Mouse (Mus musculus): ENCODE measurements at regions not wholly inside any gene's neighbourhood (a gene's known extent, or its start where the extent isn't known, plus 50 kb on each side); places are given as distances from the start of the nearest gene placed in this dataset.

DNA sequence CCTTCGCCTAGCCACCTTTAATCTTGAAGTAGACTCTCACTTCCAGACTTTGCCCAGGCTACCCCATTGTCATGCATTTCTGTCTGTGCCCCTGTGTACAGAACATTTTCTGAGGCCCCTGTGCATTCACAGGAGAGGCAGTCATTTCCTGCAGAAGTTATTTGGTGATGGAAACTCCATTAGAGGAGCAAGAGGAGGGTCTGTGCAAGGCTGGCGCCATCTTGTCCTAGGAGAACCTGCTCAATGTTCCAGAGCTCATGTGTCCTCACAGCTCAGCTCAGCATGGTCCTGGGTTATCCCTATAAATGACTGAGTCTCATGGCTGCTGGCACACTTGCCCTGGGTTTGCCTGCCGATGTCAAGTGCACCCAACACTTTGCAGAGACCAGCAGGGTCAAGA, 413.1 kb downstream of the Cdh26 start:
- no peak for DNase-seq

DNA sequence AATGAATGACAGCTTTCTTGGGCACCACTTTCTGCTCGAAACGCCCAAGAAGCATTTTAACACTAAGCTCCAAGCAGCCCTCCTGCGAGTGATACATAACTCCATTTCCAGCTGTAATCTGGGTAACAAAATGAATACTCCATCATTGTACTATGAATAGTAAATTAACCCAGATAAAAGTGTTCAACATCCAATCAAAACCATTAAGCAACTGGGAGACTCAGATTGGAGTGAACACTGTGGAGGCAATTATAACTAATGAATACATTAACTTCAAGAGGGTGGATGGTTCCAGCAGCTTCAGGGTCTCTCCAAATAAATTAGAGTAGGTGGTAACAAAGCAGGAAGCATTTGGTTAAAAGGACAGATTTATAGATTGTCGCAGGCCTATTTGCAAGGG, 414.2 kb downstream of the Cdh26 start:
- no peak for DNase-seq

DNA sequence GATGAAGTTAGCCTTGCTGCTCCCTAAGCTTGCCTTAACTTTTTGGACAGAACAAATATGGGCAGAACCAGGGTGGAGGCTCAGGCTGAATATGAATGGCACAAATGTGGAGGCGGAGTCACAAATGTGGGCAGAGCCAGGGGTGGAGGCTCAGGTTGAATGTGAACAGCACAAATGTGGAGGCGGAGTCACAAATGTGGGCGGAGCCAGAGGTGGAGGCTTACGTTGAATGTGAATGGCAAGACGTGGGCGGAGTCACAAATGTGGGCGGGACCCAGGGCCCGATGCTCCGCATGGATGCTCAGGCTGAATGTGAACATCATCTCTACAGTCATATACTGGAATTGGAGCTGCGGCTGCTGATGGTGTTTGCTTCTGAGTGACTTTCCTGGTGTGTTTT, 420.0 kb downstream of the Cdh26 start:
- DNase-seq: no peak

DNA sequence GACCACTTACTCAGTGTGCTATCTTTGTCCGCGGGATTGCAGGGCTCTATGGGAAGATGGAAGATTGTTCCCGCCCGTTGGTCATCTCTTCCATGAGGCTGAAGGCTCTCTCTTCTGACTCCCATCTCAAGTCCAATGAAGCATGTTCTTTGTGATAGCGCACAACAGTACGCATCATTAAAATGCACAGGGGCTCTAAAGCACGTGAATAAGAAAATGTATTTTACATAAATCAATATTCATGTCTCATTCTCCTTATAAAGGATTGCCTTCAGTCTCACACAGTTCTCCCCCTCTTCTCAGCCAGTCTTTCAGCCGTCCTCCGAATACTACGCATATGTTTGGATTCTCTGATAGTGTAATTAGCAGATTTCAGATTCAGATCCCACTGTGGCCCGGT, 420.4 kb downstream of the Cdh26 start:
- DNase-seq: no peak

DNA sequence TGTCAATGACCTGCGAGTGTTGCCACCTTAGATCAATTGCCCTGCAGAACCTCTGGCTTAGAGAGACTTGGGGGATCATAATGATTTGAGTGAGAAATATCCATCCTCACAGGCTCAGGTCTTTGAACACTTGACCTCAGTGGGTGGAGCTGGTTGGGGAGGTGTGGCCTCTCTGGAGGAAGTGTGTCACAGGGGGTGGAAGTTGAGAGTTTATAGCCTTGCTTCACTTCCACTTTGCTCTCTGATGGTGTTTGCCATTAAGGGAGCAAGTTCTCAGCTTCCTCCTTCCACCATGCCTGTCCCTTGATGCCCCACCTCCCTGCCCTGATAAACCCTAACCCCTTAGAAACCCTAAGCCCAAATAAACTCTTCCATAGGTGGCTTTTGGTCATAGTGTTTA, 423.7 kb downstream of the Cdh26 start:
- no peak for DNase-seq

DNA sequence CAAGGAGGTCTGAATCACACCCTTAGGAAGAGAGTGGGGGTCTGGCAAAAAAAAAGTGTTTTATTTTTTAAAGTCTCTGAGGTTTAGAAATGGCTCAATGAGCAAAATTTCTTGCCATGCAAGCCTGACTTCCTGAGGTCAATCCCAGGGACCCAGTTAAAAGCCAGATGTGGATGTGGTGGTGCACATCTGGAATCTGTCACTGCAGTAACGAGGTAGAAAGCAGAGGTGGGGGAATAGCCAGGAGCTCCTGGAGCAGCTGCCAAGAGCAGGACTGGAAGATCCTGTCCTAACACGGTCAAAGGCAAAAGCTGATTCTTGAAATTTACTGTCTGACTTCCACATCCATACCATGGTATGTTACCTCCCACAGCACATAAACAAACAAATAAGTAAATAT, 424.4 kb downstream of the Cdh26 start:
- DNase-seq: no peak

DNA sequence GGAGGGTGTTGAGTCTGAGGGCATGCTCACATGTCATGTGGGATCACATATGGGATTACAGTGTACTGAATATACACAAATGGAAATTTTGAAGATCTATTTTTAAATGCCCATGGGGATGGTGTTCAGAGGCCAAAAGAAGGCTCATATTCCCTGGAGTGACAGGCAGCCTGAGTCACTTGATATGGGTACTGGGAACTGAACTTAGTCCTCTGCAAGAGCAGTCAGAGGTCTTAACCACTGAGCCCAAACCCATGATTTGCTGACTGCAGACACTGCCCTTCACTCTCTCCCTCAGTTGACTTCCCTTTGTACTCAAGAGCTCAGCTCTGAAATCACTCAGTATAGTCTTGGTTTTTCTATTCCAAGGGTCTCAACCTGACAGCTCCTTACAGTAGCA, 432.3 kb downstream of the Cdh26 start:
- DNase-seq: no peak

DNA sequence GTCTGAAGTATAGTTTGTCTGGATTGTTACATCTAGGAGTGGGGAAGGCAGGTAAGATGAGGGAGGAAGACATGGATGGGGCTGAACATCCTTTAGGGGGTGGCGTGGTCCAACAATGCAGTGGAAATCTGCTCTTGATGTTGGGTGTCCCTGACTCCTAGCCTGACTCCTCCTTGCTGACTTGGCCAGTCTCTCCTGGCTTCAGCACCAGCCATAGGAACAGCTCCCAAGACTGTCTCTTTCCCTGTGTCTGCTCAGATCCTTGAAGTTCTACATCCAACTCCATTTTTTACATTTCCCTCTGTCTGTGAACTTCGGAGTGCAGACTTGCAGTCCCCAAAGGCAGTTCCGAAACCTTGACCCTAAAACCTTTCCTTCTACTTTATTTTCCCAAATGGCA, 436.8 kb downstream of the Cdh26 start:
- DNase-seq: peak; percentile 61

DNA sequence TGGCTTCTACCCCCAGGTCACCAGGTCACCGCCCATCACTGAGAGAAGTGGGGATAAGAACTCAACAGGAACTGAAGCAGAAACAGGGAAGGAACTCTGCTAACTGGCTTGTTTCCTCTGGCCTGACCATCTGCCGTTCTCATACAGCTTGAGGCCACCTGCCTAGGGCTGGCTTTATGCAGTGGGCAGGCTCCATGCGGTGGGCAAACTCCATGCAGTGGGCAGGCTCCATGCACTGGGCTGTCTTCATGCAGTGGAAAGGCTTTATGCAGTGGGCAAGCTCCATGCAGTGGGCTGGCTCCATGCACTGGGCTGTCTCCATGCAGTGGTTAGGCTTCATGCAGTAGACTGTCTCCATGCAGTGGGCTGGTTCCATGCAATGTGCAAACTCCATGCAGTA, 438.8 kb downstream of the Cdh26 start:
- DNase-seq: no peak

DNA sequence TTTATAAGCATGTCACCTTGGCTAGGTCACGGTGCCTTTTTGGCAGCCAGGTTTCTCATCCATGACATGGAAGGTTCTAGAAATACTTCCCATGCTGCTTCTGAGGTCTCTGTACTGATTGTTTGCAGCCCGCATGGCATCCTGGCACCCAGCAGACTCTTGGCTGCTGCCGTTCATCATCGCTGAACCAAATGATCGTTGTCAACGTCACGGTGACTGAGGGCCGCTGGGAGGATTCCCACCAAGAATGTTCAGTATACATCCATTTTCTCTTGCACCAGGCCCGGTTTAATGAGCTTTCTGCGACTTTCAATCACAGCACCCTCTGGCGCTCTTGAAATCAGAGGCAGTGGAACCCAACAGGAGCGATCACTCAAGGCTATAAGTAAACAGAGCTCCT, 448.1 kb downstream of the Cdh26 start:
- no peak for DNase-seq

DNA sequence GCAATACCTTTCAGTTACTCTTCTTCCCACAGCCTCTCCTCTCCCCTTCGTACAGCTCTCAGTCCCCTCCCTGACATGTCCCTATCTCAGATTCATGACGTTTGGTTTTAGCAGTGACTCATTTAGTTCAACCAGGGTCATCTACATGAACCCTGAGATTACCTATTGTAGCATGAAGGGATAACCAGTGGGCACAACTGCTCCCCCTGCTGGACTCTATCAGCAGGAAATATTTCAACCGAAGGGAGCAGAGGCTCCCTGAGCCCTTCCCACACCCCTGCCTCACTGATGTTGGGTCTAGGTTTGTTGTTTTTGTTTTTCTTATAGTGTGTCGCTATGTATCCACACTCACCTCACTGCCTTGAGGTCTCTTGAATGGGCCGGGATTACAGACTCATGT, 455.4 kb downstream of the Cdh26 start:
- peak; percentile 31 for DNase-seq

DNA sequence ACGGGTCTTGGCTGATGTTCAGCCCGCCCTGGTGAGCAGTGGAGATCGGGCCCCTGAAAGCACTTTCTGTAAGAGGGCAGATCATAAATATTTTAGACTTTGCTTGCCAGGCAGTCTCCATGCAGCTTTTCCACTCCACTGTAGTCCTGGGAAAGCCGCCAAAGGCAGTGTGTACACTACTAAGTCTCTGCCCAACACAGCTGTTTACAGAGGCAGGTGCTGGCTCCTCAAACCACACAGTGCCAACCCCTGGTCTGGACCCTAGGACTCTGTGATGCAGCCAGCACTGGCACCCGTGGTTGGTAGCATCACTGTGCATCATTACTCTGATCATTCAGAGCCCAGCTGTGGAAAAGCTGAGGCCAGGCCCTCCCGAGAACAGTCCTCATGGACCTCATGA, 458.4 kb downstream of the Cdh26 start:
- no peak for DNase-seq

DNA sequence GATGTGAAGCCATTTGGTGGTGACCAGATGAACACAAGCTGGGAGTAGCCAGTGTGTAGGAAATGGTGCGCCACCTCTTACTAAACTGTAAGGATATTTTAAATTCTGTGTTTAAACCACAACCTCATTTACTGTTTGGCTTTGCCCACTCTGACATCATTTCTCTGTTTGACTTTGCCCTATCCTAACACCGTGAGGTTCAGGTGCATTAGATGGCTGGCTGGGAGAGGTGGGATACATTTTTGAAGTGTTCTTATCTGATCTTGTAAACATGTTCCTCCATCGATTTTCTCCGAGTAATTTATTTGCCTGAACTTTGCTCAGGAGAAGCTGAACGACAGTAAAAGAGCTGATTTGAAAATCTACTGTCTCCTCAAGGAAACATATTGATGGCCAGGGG, 472.1 kb downstream of the Cdh26 start:
- DNase-seq: no peak

DNA sequence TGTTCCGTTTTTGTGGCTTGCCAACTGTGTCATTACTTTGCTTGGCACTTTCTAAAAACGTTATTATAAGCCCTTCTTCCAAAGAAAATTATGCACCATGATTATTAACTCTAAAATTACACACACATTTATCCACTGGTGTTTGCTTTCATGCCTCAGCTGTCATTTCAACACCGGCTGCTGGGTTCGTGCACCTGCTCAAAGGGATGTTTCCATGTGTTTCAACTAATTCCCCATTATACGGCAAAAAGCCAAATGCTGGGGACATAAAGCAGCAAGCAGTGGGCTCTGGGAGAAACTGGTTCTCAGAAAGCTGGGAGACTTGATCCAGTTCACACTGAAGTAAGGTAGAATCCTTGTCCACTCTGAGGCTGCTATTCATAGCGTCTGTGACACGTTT, 479.0 kb downstream of the Cdh26 start:
- DNase-seq: no peak

DNA sequence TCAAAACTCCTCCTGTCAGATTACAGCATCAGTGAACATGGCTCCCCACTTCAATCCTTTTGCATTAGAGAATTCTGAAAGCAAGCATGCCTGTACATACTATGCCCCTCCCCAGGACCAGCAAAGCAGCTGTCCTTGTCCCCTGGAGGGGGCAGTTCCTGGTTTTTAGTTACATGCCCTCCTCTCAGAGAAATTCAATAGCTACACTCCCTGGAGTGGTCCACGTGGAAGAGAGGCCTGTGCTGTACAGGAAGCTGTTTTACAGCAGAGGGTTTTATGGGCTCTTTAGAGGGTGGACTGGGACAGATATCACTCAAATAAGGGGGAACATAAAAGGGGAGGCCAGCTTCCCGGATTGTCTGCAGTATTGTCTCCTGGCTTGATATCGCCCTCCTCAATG, 481.3 kb downstream of the Cdh26 start:
- DNase-seq: peak; percentile 7

DNA sequence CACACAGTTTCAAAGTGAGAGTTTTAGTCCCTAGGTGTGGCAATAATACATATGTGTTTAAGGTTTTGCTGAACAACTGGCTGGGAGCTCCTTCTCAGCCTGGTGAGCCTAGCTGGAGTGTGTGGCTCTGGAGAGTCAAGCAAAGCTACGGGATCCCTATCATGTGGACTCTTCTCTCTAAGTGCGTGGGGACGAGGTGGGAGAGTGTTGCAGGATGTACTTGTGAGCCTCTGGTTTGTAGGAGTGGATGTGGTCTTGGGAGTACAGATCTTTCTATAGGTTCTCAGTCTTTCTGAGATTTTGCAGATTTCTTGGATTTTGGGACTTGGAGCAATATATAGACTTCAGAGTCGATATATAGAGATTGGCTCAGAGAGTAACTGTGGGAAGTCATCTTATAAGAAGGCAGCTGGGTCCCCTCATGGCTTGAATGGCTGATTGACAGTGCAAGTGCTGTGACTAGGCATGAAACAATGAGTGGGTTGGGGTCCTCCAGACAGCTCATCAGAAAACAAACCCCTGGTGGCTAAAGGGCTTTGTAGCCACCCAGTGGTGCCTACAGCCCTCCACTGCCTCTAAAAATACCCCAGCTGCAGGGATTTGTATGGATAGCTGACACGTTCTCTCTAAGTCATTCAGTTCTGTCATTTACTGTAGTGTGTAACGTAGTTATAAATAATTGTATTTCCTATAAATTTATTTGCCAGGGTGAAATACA, 486.1 kb downstream of the Cdh26 start:
- no peak for DNase-seq

DNA sequence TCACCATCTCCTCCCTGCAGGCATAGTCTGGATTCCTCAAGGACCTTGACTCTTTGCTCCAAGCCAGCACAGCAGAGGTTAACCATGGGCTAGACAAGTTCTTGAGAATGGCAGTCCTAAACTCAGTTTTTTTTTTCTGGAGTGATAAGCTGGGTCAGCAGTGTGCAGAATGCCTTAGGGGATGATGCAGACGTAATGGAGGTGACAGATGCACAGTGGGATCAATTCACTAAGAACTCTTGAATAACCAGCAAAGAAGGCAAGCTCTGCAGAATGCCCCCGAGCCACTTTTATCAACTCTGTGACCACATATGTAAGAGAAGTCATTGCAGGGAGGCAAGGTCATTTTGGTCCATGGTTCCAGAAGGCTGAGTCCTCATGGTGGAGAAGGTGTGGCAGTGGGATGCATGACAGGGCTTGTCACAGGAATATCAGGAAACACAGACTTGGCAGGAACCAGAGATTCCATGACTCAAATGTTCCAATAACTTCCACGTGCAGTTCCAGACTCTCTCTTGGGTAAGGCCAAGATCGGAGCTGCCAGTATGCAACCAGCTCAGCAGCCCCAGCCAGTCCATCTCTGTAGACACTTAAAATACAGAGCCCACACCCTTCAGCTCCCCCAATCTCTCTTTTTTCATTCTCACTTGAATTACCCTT, 494.3 kb downstream of the Cdh26 start:
- no peak for DNase-seq

DNA sequence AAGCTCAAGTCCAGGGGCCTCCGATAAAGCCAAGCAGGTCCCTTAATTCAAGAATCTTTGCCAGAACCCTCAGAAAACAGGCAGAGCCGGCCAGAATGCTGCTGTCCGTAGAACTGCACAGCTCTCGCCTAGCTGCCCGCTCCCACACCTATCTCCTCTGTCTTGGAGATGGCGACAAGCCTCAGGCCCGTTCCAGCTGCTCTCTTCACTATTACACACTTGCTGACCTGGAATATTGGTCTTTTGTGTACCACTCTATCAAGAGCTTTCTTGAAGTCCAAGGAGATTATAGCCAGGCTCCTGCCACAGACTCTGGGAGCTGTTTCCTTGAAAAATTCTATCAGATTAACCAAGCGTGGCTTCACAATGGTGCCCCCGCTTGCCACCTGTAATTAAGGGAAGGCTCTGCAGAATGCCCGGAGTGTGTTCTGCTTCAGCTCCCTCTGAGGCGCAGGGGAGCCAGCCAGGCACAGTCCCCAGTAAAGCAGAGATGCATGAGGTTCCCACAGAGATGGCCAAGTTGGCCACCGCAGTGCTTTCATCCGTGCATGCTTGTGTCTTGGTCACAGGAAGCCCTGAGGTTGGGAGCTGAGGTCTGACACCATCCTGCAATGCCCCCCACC, 496.8 kb downstream of the Cdh26 start:
- no peak for DNase-seq

DNA sequence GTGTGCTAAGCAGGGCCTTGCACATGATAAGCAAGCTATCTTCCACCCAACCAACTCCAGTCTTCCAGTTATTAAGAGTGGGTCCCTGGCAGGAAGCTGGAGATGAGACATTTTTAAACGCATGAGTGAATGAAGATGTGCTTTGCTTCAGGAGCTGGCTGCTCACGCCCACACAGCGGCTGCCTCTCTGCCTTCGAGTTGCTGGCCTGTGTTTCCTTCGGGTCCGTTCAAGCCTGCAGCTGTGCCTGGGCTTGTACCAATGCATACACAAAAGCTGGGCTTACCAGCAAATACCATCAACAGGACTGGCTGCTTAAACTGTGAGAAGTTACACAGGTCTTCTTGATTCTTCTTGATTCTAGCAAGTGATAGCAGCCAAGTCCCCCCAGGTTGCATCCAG, 498.7 kb downstream of the Cdh26 start:
- DNase-seq: no peak

DNA sequence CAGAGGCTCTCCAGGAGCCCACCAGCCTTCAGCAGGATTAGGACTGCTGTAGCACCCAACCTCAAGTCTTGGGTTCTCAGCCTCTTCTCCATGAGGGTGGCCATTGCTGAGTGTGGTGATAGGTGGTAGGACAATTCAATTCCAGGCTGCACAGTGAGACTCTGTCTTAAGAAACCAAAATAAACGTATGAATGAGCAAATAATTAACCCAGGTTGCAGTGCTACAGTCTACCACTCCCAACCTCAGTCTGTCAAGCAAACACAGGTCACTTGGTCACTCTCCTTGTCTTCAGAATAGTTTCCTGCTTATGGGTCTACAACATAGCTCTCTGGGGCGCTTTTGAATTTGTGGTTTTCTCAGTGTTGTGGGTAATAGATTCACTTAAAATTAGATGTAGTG, 499.8 kb downstream of the Cdh26 start:
- DNase-seq: no peak

DNA sequence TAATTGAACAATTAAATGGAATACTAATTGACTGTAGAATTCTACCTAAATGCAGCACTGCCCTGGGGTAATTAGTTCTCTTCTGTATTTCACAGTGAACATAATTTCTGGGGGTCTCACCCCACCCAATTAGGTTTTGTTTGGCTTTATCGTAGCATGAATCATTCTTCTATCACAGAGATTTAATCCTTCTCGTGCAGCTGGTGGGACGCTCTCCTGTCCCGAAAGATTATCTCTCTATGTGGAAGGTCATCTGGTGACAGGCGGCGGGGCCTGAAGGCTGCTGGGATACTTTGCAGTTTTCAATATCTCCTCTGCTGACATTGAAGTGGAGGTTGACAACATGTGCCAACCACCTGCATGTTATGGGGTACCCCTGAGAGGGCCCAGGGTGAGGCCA, 493.8 kb upstream of the Cdh4 start:
- no peak for DNase-seq

DNA sequence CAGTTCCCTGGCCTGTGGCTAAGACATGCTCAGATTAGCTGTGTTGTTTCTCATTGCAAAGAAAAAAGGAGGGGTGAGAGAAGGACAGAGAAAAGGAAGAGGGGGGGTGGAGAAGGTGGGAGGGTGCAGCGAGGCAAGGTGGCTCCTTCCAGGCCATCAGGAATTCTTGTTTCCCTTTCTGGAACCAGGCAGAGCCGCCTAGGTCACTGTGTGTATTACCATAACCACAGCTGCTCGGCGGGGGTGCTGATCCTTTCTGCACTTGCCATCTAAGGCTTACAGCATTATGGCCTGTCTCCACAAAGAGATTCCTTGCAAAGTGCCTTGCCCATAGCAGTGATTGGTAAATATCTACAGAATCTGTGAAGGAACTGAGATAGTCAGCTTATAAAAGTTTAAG, 493.1 kb upstream of the Cdh4 start:
- DNase-seq: peak; percentile 15

DNA sequence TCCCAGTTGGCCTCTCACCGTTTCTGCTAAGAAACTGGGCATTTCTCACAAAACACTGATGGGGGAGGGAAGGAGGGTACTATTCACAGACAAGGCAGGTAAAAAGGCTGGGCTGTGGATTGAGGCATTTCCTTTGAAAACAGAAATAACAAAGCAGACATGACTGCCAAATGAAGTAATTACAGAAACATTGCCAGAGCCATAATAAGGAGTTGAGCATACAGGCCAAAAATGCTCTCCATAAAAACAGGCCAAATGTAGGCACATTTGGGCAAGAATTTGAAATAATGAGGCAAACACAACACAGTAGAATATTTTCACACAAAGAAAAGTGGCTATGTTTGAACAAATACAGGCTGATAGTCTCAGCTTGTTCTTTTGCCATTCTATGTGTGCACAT, 491.9 kb upstream of the Cdh4 start:
- no peak for DNase-seq

DNA sequence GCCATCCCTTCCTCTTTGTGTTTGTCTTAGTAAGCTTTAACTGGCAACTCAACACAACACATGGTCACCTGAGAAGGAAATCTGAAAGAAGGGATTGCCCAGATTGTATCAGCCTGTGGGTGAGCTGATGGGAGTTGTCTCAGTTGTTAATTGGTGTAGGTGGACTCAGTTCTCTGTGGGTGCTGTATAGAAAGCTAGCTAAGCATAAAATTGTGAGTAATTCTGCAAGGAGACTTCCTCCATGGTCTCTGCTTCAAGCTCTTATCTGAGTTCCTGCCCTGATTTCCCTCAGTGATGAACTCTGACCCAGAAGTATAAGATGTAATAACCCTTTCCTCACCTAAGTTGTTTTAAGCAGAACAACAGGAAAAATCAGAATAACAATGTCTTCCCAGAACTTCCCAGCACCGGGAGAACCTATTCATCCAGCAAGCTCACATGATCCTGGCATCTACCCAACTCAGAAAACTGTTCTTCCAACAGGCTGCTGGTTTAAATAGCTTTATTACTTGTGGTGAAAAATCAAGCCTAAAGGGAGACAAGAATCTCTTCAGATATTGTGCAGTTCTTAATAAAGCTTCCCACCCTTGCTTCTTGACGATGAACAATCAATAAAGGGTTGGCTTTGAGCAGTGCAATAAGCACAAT, 487.7 kb upstream of the Cdh4 start:
- no peak for DNase-seq
